In genomic region chr17:51800208-51800607, GRCm38 (mm10) we compare ENCODE assay signal across 9 mouse cellular contexts.
"Had no signal": no experiment of that assay in that cellular context is flagged by ENCODE, and none has a peak within 500 bp of the region (broad histone marks: within the 10 kb centered on the region; RNA-seq: fewer than 3 reads in every experiment).

No protein-coding gene starts in this region.

- DNase-seq: kidney, adult 2 months; kidney, postnatal 25 days; layer of hippocampus, adult 9-11 months; liver, postnatal 0 days; lung, embryonic 14.5 days; right cerebral cortex, postnatal 4 days had no signal

- ATAC-seq: intestine, postnatal 0 days; liver, postnatal 0 days; lung, postnatal 0 days; midbrain, embryonic 15.5 days had no signal
